Mouse (Mus musculus): Measurements from ENCODE around the gene Brd7.

DNA sequence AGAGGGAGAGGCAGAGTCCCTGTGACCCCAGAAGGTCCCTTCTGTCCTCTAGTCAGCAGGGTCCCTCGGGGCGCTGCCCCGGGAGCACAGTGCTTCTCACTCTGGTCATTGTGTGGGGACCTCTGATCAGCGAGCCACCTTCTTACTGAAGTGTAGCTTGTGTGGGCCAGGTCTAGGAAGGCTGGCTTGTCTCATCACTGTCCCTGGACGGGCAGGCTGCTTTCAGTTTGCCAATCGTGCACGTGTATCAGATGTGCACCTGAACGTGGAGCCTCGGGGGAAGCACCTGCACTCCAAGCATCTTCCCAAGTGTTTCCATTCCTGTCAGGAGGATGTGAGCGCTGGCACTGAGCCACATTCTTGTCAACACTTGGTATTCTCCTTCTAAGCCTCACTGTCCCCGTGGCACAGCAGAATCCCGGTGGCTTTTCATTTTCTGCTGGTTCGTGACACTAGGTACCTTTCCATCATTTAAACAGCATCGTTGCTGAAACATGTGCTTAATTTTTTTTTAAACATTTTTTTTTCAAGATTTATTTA lies 75.5 kb downstream of the Brd7 start:
- no peak for TF ChIP-seq POLR2A (IDR thresholded peaks at IDR 0.05; ENCODE audit: control insufficient read depth, extremely low read depth, insufficient read depth, low read length, poor library complexity)
- TF ChIP-seq CTCF (IDR thresholded peaks at IDR 0.05; ENCODE audit: borderline replicate concordance, control insufficient read depth, extremely low read depth, insufficient read depth, low read length, poor library complexity): no peak

All from thymus, adult 2 months (tissue).